Mouse (Mus musculus) myocyte (in vitro differentiated cells): ENCODE results near the gene Cavin3.

Experiments used
- E2F4 ChIP-seq: IDR thresholded peaks from one replicate; pipeline ENCODE4 v1.6.1; 2011; ENCODE audit warnings: mild to moderate bottlenecking, control low read depth, moderate library complexity; ENCODE audit not compliant: insufficient read depth
- MAX ChIP-seq: IDR thresholded peaks from one replicate; pipeline ENCODE4 v1.6.1; 2011; ENCODE audit warnings: low read depth, mild to moderate bottlenecking, control low read depth
- MYOG ChIP-seq, 3 experiments: IDR thresholded peaks; one replicate each; pipeline ENCODE4 v1.6.1; 2011; ENCODE audit warnings: control low read depth in 2 of 3, low read depth in 2 of 3, mild to moderate bottlenecking in 2 of 3; ENCODE audit not compliant: insufficient read length in 2 of 3, control insufficient read depth in 1 of 3, insufficient read depth in 1 of 3
- POLR2A ChIP-seq: IDR thresholded peaks from one replicate; pipeline ENCODE4 v1.6.1; 2011; ENCODE audit warnings: low read depth, mild to moderate bottlenecking, control low read depth, moderate library complexity; ENCODE audit not compliant: insufficient read length
- POLR2AphosphoS2 ChIP-seq: IDR thresholded peaks from one replicate; pipeline ENCODE4 v1.6.1; 2011; ENCODE audit warnings: low read depth, control low read depth; ENCODE audit not compliant: insufficient read length
- SRF ChIP-seq: IDR thresholded peaks from one replicate; pipeline ENCODE4 v1.6.1; 2011; ENCODE audit warnings: low read depth; ENCODE audit not compliant: control insufficient read depth, insufficient read length
- TCF12 ChIP-seq: IDR thresholded peaks from one replicate; pipeline ENCODE4 v1.6.1; 2011; ENCODE audit warnings: mild to moderate bottlenecking, control low read depth; ENCODE audit not compliant: poor library complexity, insufficient read depth, severe bottlenecking
- USF1 ChIP-seq: IDR thresholded peaks from one replicate; pipeline ENCODE4 v1.6.1; 2011; ENCODE audit warnings: low read depth, mild to moderate bottlenecking, control low read depth, moderate library complexity

DNA sequence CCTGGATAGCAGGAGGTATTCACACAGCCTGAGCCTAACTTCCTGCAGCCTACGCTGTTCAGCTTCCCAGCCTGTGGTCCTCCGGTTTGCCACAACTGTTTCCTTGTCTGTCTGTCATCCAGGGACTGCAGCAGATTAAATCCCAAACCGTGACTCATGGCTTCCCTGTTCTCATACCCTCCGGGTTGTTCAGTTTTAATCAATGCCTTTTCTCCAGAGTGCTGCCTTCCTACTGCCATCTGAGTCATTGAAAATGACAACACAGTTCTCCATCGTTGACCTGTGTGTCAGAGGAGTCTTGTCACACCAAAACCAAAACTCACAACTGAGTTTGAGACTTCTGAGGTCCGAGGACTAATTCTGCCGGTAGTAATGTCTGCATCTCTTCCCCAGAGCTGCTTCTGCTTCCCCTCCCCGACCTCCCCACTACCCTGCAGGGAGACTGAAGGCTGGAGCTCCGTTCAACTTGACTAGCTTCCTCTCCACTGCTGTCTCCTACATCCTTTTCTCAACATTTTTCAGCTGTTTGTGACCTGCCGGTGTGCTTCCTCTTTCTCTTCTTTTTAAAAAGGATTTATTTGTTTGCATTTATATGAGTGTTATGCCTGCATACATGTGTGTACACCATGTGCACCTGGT is 16.9 kb upstream of the Cavin3 start:
- no peak for TF ChIP-seq MAX
- no peak for TF ChIP-seq POLR2A
- no peak for TF ChIP-seq SRF
- TF ChIP-seq MYOG (IDR thresholded peaks at IDR 0.05; ENCODE audit: control insufficient read depth in 1 of 3, insufficient read depth in 1 of 3, insufficient read length in 2 of 3, low read depth in 2 of 3), result no peak
- no peak for TF ChIP-seq E2F4
- TF ChIP-seq USF1, result no peak
- TF ChIP-seq POLR2AphosphoS2, result no peak
- no peak for TF ChIP-seq TCF12
